Mouse (Mus musculus): Measurements from ENCODE around the gene Tctex1d4. TPM values are rescaled to one million over a fixed set of nuclear protein-coding genes. Genes with fewer than 3 reads are reported as not detected.

The Tctex1d4 gene
- total RNA-seq, 2 experiments from 2014 or later: not detected

- DNase-seq: no peak
Measured at GRCm38 (mm10) chr4:117120052-117120444, 6.5 kb upstream of the Tctex1d4 start.

- DNase-seq: peak; percentile 94
Measured at GRCm38 (mm10) chr4:117120445-117121414, 5.9 kb upstream of the Tctex1d4 start.

GRCm38 (mm10) chr4:117122209-117122608 is 4.4 kb upstream of the Tctex1d4 start:
- DNase-seq: no peak

GRCm38 (mm10) chr4:117123546-117124217 is 2.9 kb upstream of the Tctex1d4 start:
- no peak for DNase-seq

GRCm38 (mm10) chr4:117124218-117124517 is 2.4 kb upstream of the Tctex1d4 start:
- no peak for DNase-seq

GRCm38 (mm10) chr4:117124518-117125347 is 1.9 kb upstream of the Tctex1d4 start:
- peak; percentile 34 for DNase-seq

- peak; percentile 79 for DNase-seq
Measured at GRCm38 (mm10) chr4:117125348-117125909, 1.2 kb upstream of the Tctex1d4 start, which contains the start of gene Btbd19. Gene Btbd19 (minus strand): TSS chr4:117125725.

GRCm38 (mm10) chr4:117125910-117126674 is 502 bp upstream of the Tctex1d4 start:
- DNase-seq: peak; percentile 86

GRCm38 (mm10) chr4:117127991-117128686 is 1.5 kb downstream of the Tctex1d4 start:
- DNase-seq: no peak

GRCm38 (mm10) chr4:117130790-117131189 is 4.2 kb downstream of the Tctex1d4 start:
- no peak for DNase-seq

- no peak for DNase-seq
Measured at GRCm38 (mm10) chr4:117131198-117131597, 4.6 kb downstream of the Tctex1d4 start.

- no peak for DNase-seq
Measured at GRCm38 (mm10) chr4:117131890-117132793, 5.5 kb downstream of the Tctex1d4 start.

- no peak for DNase-seq
Measured at GRCm38 (mm10) chr4:117132794-117133143, 6.2 kb downstream of the Tctex1d4 start.

GRCm38 (mm10) chr4:117133366-117133796 is 6.8 kb downstream of the Tctex1d4 start:
- no peak for DNase-seq

GRCm38 (mm10) chr4:117133817-117134600 is 7.4 kb downstream of the Tctex1d4 start, which contains the start of gene Plk3:
Gene Plk3 (minus strand): TSS chr4:117133963.
- peak; percentile 91 for DNase-seq

- DNase-seq: no peak
Measured at GRCm38 (mm10) chr4:117134601-117134995, 8.0 kb downstream of the Tctex1d4 start.

- DNase-seq: no peak
Measured at GRCm38 (mm10) chr4:117136034-117136433, 9.4 kb downstream of the Tctex1d4 start.

Data from gastrocnemius, postnatal 25 days (tissue).